Mouse (Mus musculus) activated CD4-positive, CD25-positive, alpha-beta regulatory T cell, adult 4 months (primary cell): ENCODE data around the gene Pitpnm2. TPM values are rescaled to one million over a fixed set of nuclear protein-coding genes. Genes with fewer than 3 reads are reported as not detected.
"Not testable (repeated sequence)": the region's sequence is repeated elsewhere in the genome, so short reads cannot be mapped to it uniquely, and the experiment has no call there.

Experiments
- ATAC-seq: one replicate; pipeline ENCODE4 v1.8.0; 2017
- polyA plus RNA-seq, 2 experiments: library from polyadenylated mRNA; unstranded; fragments of 100-300 nt; shearing (Covaris generic); gene quantifications; one replicate each; pipeline ENCODE4 v1.2.1; 2017

The Pitpnm2 gene
- polyA plus RNA-seq, 2 experiments from 2014 or later: 10.6 to 11.3 TPM

DNA sequence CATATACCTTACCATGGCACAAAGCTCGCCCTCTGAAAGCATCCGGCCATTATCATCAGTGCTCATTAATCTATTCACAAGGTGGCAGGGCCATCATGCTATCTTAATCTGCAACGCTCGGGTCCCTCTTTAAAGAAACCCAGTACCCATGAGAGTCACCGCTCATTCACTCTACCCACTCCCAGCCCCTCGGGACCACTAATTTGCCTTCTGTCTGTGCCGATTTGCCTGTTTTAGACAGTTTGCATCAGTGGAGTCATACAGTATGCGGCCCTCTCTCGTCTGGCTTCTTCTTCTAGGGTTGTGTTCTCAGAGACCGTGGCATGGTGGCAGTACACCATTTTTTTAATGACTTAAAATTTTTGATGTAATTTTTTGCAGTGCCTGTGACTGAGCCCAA, 30.1 kb downstream of the Pitpnm2 start:
- no peak for ATAC-seq

GRCm38 (mm10) chr5:124218986-124219385, 30.6 kb downstream of the Pitpnm2 start:
- ATAC-seq: no peak

GRCm38 (mm10) chr5:124217566-124218249, 31.9 kb downstream of the Pitpnm2 start:
- no peak for ATAC-seq

DNA sequence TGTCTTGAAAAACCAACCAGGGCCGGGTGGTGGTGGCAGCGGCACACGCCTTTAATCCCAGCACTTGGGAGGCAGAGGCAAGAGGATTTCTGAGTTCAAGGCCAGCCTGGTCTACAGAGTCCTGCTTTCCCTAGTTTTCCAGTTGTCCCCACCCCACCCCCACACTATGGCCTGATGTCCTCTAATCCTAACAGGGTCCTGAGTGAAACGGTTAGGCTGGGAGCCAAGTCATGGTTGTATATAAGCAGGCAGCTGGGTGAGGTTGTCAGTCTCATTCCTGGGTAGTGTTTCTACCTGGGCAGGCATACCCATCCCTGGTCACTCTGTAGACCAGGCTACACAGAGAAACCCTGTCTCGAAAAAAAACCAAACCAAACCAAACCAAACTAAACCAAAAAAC, 32.5 kb downstream of the Pitpnm2 start:
- ATAC-seq: not testable (repeated sequence)

- no peak for ATAC-seq
Measured at GRCm38 (mm10) chr5:124216403-124216802, 33.2 kb downstream of the Pitpnm2 start.

GRCm38 (mm10) chr5:124215647-124216046, 33.9 kb downstream of the Pitpnm2 start:
- no peak for ATAC-seq

DNA sequence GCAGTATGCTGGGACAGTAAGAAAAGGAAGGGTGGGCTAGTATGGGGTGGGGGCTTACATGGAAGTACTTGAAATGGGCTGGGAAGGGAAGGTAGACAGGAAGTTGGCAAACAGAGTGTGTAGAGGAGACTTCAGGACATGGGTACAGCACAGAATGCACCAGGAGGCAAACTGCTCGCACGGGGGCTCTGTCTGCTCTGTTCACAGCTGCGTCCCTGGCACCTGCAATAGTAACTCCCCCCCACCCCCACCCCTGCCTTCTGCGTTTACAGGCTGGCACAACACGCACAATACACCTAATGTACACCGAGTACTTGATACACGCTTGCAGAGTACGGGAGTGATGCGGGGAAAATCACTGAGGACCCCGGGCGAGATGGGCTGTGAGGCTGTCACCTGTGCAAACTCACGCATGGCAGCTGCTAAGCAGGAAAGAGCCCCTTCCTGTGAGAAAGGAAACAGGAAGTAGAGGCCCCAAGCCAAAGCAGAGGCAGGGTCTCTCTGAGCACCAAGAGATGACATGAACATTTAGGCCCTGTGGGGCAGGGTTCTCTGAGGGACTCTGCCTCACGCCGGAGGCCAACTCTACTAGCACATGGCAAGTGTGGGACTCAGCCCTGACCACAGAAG, 34.9 kb downstream of the Pitpnm2 start:
- peak; percentile 65 for ATAC-seq

DNA sequence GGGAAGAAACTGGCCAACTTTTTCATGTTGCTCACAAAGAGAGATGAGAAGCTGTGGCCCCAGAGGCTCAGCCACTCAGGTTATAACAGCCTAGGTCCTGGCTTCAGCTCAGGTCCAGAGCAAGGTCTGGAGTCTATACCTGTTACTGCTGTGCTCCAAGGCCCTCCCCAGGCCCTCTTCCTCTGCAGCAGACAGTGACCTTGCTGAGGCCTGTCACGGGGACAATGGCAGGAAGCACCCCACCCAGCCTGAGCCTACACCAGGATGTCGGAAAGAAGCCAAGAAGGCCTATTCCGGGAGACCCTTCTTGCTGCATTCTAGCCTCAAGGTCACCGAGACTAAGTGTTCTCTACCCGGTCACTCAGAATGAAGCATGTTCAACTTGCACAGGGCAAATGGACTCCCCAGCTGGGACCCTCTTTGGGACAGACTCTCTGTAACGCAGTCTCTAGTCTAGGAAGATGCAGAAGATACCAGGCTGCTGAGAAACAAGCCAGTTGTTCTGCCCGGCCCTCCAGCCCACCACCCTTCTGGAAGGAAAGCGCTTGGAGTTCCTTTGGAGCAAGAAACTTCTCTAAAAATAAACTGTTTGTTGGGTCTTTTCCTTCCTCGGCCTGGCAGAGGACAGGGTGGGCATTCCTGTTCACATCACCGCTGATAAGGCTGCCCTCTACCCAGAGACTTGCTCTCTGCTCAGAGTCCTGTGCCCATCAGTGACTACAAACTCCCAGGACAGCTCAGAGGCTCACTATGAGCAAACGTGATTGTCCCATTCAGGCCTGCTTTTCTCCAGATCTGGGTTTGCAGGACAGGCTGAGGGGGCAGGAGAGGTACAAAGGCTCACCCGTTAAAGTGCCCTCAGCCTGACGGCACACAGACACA, 35.7 kb downstream of the Pitpnm2 start:
- peak; percentile 68 for ATAC-seq

DNA sequence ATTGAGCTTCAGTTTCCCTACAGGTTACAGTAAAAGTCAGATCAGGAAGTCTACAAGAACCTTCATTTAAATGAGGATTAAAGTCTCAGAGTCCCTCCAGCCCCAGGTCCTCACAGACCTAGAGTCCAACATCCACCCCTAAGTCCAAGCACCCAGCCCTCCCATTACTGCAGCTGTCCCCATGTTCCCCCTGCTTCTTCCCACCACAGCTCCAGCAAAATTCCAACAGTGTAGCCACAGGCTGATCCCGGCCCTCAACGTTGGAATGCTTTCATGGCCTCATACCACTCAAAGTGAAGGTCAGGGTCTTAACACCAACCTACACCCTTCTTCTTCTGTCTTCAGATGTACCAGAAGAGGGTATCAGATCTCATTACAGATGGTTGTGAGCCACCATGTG, 37.9 kb downstream of the Pitpnm2 start:
- no peak for ATAC-seq

DNA sequence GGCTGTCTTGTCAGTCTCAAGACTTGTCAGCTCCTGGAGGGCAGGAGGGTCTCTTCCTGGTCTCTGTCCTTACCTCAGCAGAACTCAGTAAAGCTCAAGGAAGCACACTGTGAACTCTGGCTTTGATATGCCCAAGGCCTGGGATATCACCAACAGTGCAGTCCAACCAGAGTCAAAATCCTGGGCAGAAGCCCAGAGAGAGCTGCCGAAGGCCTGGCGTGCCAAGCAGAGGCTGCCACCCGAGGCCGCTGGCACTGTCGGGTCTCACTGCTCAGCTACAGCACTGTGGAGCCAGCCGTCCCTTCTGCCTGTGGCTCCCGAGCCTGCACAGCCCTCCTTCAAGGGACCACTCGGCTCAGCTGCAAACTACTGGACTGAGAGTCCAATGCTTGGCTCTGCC, 38.3 kb downstream of the Pitpnm2 start:
- no peak for ATAC-seq

- ATAC-seq: peak; percentile 15
Measured at GRCm38 (mm10) chr5:124210281-124211016, 39.1 kb downstream of the Pitpnm2 start.

- ATAC-seq: no peak
Measured at GRCm38 (mm10) chr5:124209850-124210249, 39.7 kb downstream of the Pitpnm2 start.

- ATAC-seq: no peak
Measured at GRCm38 (mm10) chr5:124208030-124208429, 41.5 kb downstream of the Pitpnm2 start.

GRCm38 (mm10) chr5:124206481-124207038, 43.0 kb downstream of the Pitpnm2 start:
- ATAC-seq: no peak

- no peak for ATAC-seq
Measured at GRCm38 (mm10) chr5:124205809-124206380, 43.7 kb downstream of the Pitpnm2 start.

- ATAC-seq: no peak
Measured at GRCm38 (mm10) chr5:124205211-124205610, 44.3 kb downstream of the Pitpnm2 start.

- no peak for ATAC-seq
Measured at GRCm38 (mm10) chr5:124204127-124204794, 45.3 kb downstream of the Pitpnm2 start.

GRCm38 (mm10) chr5:124203251-124203650, 46.3 kb downstream of the Pitpnm2 start:
- ATAC-seq: no peak

- no peak for ATAC-seq
Measured at GRCm38 (mm10) chr5:124202071-124202470, 47.5 kb downstream of the Pitpnm2 start.

GRCm38 (mm10) chr5:124201564-124201963, 48.0 kb downstream of the Pitpnm2 start:
- no peak for ATAC-seq

GRCm38 (mm10) chr5:124200844-124201243, 48.7 kb downstream of the Pitpnm2 start:
- ATAC-seq: no peak
